Mouse (Mus musculus): ENCODE data around the gene Col6a1.

GRCm38 (mm10) chr10:76680758-76681650 lies 45.0 kb downstream of the Col6a1 start:
- no peak for TF ChIP-seq CTCF (IDR thresholded peaks at IDR 0.05; ENCODE audit: insufficient read depth, low read length)
- TF ChIP-seq POLR2A (IDR thresholded peaks at IDR 0.05; ENCODE audit: borderline replicate concordance, extremely low read depth, low read depth, low read length): no peak

Data from lung, adult 2 months (tissue).